In the genomic region with DNA sequence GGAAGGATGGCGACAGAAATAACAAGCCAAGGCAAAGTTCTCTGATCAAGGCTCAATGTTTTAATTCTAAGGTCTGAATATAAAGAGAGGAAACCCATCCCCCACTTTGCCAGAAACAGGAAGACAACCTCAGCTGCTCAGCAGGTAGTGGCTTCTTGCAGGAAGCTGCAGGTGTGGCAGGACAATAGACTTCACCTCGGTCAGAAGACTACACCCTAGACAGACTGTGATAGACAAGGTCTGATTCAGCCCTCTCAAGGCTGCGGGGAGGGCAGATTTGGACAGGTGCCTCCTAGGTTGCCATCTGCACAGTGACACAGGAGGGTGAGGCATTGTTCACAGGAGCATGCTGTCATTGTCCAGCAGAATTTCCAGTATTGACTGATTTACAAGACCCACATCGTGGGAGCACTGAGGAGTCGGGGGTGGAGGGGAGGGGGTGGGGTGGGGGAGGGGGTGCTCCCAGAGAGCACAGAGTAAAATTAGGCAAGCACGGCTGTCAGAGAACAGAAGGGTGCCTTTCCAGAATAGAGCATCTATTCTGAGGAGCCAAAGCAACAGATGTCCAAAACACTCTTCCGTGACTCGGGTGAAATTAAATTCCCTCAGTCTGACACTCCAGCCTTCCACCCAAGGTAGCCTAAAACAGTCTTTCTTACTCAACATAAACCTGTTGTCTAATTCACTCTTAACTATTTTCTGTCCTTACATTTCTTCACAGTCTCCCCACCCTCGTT, we compare ENCODE assay signal across 12 mouse cellular contexts. TPM values are rescaled to one million over a fixed set of nuclear protein-coding genes. Genes with fewer than 3 reads are reported as not detected.
A peak's percentile ranks its signal among the peaks of the same experiment; 100 is the strongest.
DNase-seq lines count a peak whose midpoint lies in the region; ATAC-seq and TF ChIP-seq lines count a peak whose summit lies in the region.
"Had no signal": no experiment of that assay in that cellular context is flagged by ENCODE, and none has a peak within 500 bp of the region (broad histone marks: within the 10 kb centered on the region; RNA-seq: fewer than 3 reads in every experiment).

No protein-coding gene starts in this region.

- no peaks in the 10 kb centered on the region for H3K36me3 ChIP-seq in midbrain, embryonic 14.5 days (ENCODE audit: control insufficient read depth, insufficient read depth, low read length)
- no peaks in the 10 kb centered on the region for H3K36me3 ChIP-seq in kidney, embryonic 15.5 days
- H3K36me3 ChIP-seq: embryonic facial prominence, embryonic 10.5 days had no signal

- no peak overlapping the region for H3K4me3 ChIP-seq in left cerebral cortex, adult 2 months
- no peak overlapping the region for H3K4me3 ChIP-seq in midbrain, embryonic 14.5 days (replicated peaks; ENCODE audit: low read depth, low read length)
- H3K4me3 ChIP-seq in kidney, embryonic 15.5 days (replicated peaks) = no peak overlapping the region
- H3K4me3 ChIP-seq: embryonic facial prominence, embryonic 10.5 days had no signal

- intact Hi-C loops in left cerebral cortex, postnatal 10 days (cut with DNase I) = no loop called here
- intact Hi-C loops in left cerebral cortex, adult 2 months (cut with DNase I) = no loop called here

- no peak overlapping the region for H3K9ac ChIP-seq in midbrain, embryonic 14.5 days (replicated peaks; ENCODE audit: low read length)
- no peak overlapping the region for H3K9ac ChIP-seq in kidney, embryonic 15.5 days
- H3K9ac ChIP-seq: liver, postnatal 0 days had no signal

- TF ChIP-seq CTCF in left cerebral cortex, adult 2 months (IDR thresholded peaks at IDR 0.05) = no peak

- WGBS in midbrain, embryonic 14.5 days = 60% methylated on average over 9 of the region's 9 CpGs
- WGBS in kidney, embryonic 15.5 days = 56% methylated on average over 9 of the region's 9 CpGs

- no peak; the same call in 1 of the 2 replicates for ATAC-seq in midbrain, embryonic 14.5 days (ENCODE audit: low FRiP score, low TSS enrichment)
- ATAC-seq in kidney, embryonic 15.5 days (replicated peaks; ENCODE audit: low FRiP score) = no peak
- ATAC-seq: liver, postnatal 0 days had no signal

- H3K27ac ChIP-seq in left cerebral cortex, adult 2 months = no peak overlapping the region
- H3K27ac ChIP-seq in midbrain, embryonic 14.5 days (replicated peaks; ENCODE audit: low read depth, low read length) = no peak overlapping the region
- H3K27ac ChIP-seq in kidney, embryonic 15.5 days = no peak overlapping the region
- H3K27ac ChIP-seq: embryonic facial prominence, embryonic 10.5 days had no signal

- no peak overlapping the region for H3K4me2 ChIP-seq in midbrain, embryonic 14.5 days (ENCODE audit: low read length)
- H3K4me2 ChIP-seq in kidney, embryonic 15.5 days = no peak overlapping the region

- no peaks in the 10 kb centered on the region for H3K4me1 ChIP-seq in midbrain, embryonic 14.5 days (ENCODE audit: control insufficient read depth, insufficient read depth, low read length)
- H3K4me1 ChIP-seq in kidney, embryonic 15.5 days = no peaks in the 10 kb centered on the region

- H3K27me3 ChIP-seq in midbrain, embryonic 14.5 days (ENCODE audit: control insufficient read depth, insufficient read depth, low read length) = no peaks in the 10 kb centered on the region
- H3K27me3 ChIP-seq in kidney, embryonic 15.5 days = no peaks in the 10 kb centered on the region

- peak; percentile 31 to 54 for DNase-seq in left cerebral cortex, postnatal 10 days (ENCODE audit: extremely low spot score in 1 of 2, low spot score in 2 of 2)
- no peak for DNase-seq in left cerebral cortex, adult 2 months (ENCODE audit: extremely low spot score in 1 of 2, low spot score in 2 of 2)
- peak; percentile 60 for DNase-seq in ZHBTc4 (ENCODE audit: low read depth, low spot score)
- peak; percentile 3 to 54 for DNase-seq in frontal cortex, postnatal 36 days (ENCODE audit: low spot score in 2 of 2)
- DNase-seq in telencephalon, adult 2 months (ENCODE audit: low read depth, low spot score) = peak; percentile 49
- no peak for DNase-seq in midbrain, embryonic 14.5 days
- DNase-seq in yolk sac, embryonic 10.5 days (ENCODE audit: low spot score) = no peak
- DNase-seq: adrenal gland, postnatal 14 days; heart, postnatal 10 days; liver, postnatal 0 days had no signal

- H3K9me3 ChIP-seq in midbrain, embryonic 14.5 days (ENCODE audit: control insufficient read depth, low read length) = no peaks in the 10 kb centered on the region
- no peaks in the 10 kb centered on the region for H3K9me3 ChIP-seq in kidney, embryonic 15.5 days (replicated peaks)
- H3K9me3 ChIP-seq: embryonic facial prominence, embryonic 10.5 days had no signal

RNA-seq across cellular contexts. Expression of gene Atp11b, which starts 30.2 kb away (rescaled TPM):
- total RNA-seq in left cerebral cortex, postnatal 10 days (2021) = 100 to 1,000 TPM; 183 to 201 TPM
- 100 to 1,000 TPM; 110 to 123 TPM for total RNA-seq in left cerebral cortex, adult 2 months (2021)
- polyA plus RNA-seq in midbrain, embryonic 14.5 days (2014; fragmentation: Nextera tagmentation; extraction: Ambion mirVana) = 37.1 and 42.9 TPM in 2 replicates
- 32.9 and 34.8 TPM in 2 replicates for polyA plus RNA-seq in kidney, embryonic 15.5 days (2015; fragmentation: Nextera tagmentation; extraction: Ambion mirVana)

Comparison
In these comparisons a context has a peak if more than half of its experiments do, and no peak if none do; other contexts are left out.
1. DNase-seq: peak in left cerebral cortex, postnatal 10 days (2 of 2), ZHBTc4 (single experiment), frontal cortex, postnatal 36 days (2 of 2) and telencephalon, adult 2 months (single experiment); none in left cerebral cortex, adult 2 months (0 of 2), midbrain, embryonic 14.5 days (single experiment) and yolk sac, embryonic 10.5 days (single experiment).